Mouse (Mus musculus) myocyte (in vitro differentiated cells): Measurements from ENCODE around the gene Rab1a. TPM values are rescaled to one million over a fixed set of nuclear protein-coding genes. Genes with fewer than 3 reads are reported as not detected.

Source experiments
- H3K27me3 ChIP-seq: one replicate; pipeline ENCODE4 v1.6.1; 2011; ENCODE audit not compliant: control insufficient read depth, insufficient read depth, insufficient read length
- H3K36me3 ChIP-seq: one replicate; pipeline ENCODE4 v1.6.1; 2011; ENCODE audit not compliant: control insufficient read depth, insufficient read depth
- H3K4me2 ChIP-seq: one replicate; pipeline ENCODE4 v1.6.1; 2011; ENCODE audit warnings: low read depth, control low read depth
- H3K4me3 ChIP-seq: one replicate; pipeline ENCODE4 v1.5.1; 2011; ENCODE audit warnings: mild to moderate bottlenecking, control low read depth, moderate library complexity
- H3K79me2 ChIP-seq: one replicate; pipeline ENCODE4 v1.6.1; 2011; ENCODE audit not compliant: control insufficient read depth, insufficient read depth
- H3ac ChIP-seq: one replicate; pipeline ENCODE4 v1.6.1; 2011; ENCODE audit not compliant: control insufficient read depth, insufficient read length
- CEBPB ChIP-seq: IDR thresholded peaks from 2 replicates; pipeline ENCODE4 v1.6.1; 2011; ENCODE audit warnings: mild to moderate bottlenecking, moderate library complexity; ENCODE audit not compliant: poor library complexity, insufficient read depth, severe bottlenecking
- E2F4 ChIP-seq: IDR thresholded peaks from one replicate; pipeline ENCODE4 v1.6.1; 2011; ENCODE audit warnings: mild to moderate bottlenecking, control low read depth, moderate library complexity; ENCODE audit not compliant: insufficient read depth
- MAX ChIP-seq: IDR thresholded peaks from one replicate; pipeline ENCODE4 v1.6.1; 2011; ENCODE audit warnings: low read depth, mild to moderate bottlenecking, control low read depth
- MYOD1 ChIP-seq, 3 experiments: IDR thresholded peaks; one replicate each; pipeline ENCODE4 v1.6.1; 2011; ENCODE audit warnings: control low read depth in 2 of 3, low read depth in 2 of 3, mild to moderate bottlenecking in 2 of 3, moderate library complexity in 1 of 3; ENCODE audit not compliant: insufficient read length in 2 of 3, control insufficient read depth in 1 of 3
- MYOG ChIP-seq, 3 experiments: IDR thresholded peaks; one replicate each; pipeline ENCODE4 v1.6.1; 2011; ENCODE audit warnings: control low read depth in 2 of 3, low read depth in 2 of 3, mild to moderate bottlenecking in 2 of 3; ENCODE audit not compliant: insufficient read length in 2 of 3, control insufficient read depth in 1 of 3, insufficient read depth in 1 of 3
- POLR2A ChIP-seq: IDR thresholded peaks from one replicate; pipeline ENCODE4 v1.6.1; 2011; ENCODE audit warnings: low read depth, mild to moderate bottlenecking, control low read depth, moderate library complexity; ENCODE audit not compliant: insufficient read length
- POLR2AphosphoS2 ChIP-seq: IDR thresholded peaks from one replicate; pipeline ENCODE4 v1.6.1; 2011; ENCODE audit warnings: low read depth, control low read depth; ENCODE audit not compliant: insufficient read length
- REST ChIP-seq: IDR thresholded peaks from one replicate; pipeline ENCODE4 v1.6.1; 2011; ENCODE audit warnings: mild to moderate bottlenecking, control low read depth, moderate library complexity; ENCODE audit not compliant: insufficient read depth, insufficient read length
- SRF ChIP-seq: IDR thresholded peaks from one replicate; pipeline ENCODE4 v1.6.1; 2011; ENCODE audit warnings: low read depth; ENCODE audit not compliant: control insufficient read depth, insufficient read length
- TCF12 ChIP-seq: IDR thresholded peaks from one replicate; pipeline ENCODE4 v1.6.1; 2011; ENCODE audit warnings: mild to moderate bottlenecking, control low read depth; ENCODE audit not compliant: poor library complexity, insufficient read depth, severe bottlenecking
- TCF3 ChIP-seq: IDR thresholded peaks from one replicate; pipeline ENCODE4 v1.6.1; 2011; ENCODE audit warnings: low read depth, control low read depth; ENCODE audit not compliant: insufficient read length
- USF1 ChIP-seq: IDR thresholded peaks from one replicate; pipeline ENCODE4 v1.6.1; 2011; ENCODE audit warnings: low read depth, mild to moderate bottlenecking, control low read depth, moderate library complexity
- polyA plus RNA-seq: library from polyadenylated mRNA; unstranded; fragments of >200 nt; fragmentation: generic; extraction: Trizol; gene quantifications from one replicate; pipeline ENCODE4 v1.2.1, GENCODE M21; 2012; ENCODE audit warnings: missing spikeins

The Rab1a gene
- polyA plus RNA-seq, 1 experiment = 107 TPM

DNA sequence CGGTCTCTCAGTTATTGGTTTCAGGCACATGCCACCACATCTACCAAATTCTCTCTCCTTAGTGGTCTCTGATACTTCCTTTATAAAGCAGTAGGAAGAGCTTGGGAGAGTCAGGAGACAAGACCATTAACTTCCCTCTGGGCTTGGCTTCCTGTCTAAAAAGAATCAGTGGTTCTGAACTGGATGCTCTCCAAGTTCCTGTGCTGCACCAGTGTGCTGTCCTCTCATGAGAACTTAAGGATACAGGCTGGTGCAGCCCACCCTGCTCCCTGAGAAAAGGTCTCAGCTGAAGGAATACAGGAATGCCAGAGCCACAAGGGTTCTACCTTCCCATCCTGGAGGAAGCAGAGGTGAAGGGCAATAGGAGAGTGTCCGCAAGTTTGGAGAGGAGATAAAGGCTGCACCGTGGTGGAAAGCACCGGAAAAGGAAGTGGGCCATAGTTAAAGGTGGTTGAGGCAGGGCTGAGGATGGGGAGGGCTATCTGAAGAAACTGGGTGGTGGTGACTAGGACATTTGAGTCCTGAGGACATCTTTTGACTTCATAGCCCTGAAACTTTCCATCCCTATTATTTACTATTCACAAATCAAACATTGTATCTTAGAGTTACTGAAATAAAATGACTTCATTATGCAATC, 8.0 kb upstream of the Rab1a start:
- Histone ChIP-seq H3K79me2 (no peaks in the 10 kb centered on the region), H3ac (no peak overlapping the region), H3K4me3 (no peak overlapping the region), H3K27me3 (no peaks in the 10 kb centered on the region), H3K36me3 (no peaks in the 10 kb centered on the region), H3K4me2 (no peak overlapping the region)
- no peak for TF ChIP-seq CEBPB
- no peak for TF ChIP-seq REST
- TF ChIP-seq MAX = no peak
- no peak for TF ChIP-seq POLR2A
- TF ChIP-seq SRF = no peak
- TF ChIP-seq TCF3 = no peak
- TF ChIP-seq POLR2AphosphoS2 = no peak
- TF ChIP-seq MYOG (IDR thresholded peaks at IDR 0.05; ENCODE audit: control insufficient read depth in 1 of 3, insufficient read depth in 1 of 3, insufficient read length in 2 of 3, low read depth in 2 of 3) = no peak
- no peak for TF ChIP-seq E2F4

DNA sequence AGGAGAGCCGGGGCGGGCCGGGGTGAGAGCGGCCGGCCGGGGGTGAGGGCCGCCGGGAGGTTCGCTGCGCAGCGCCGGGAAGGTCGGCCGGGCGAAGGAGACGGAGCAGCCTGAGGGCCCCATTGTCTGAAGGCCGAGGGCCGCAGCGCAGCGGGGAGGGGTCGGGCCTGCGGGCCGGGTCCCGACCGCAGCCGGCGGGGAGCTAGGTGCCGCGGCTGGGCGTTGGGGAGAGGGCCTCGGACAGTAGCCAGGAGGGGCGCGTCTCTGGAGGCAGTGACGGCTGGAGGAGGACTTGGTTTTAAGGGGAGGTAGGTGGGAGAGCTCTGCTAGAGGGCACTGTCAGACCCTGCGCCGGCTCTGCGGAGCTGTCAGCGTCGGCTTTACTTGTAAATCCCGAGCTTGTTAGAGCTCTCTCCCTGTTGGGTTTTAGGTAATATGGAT, 449 bp downstream of the Rab1a start:
- Histone ChIP-seq H3K4me2 (peak overlapping the region; percentile 97), H3K36me3 (no peaks in the 10 kb centered on the region), H3K79me2 (peaks cover 50% of the 10 kb centered on the region), H3ac (peak overlapping the region; percentile 45), H3K27me3 (no peaks in the 10 kb centered on the region), H3K4me3 (peak overlapping the region; percentile 84)
- no peak for TF ChIP-seq TCF12
- no peak for TF ChIP-seq MYOG (IDR thresholded peaks at IDR 0.05; ENCODE audit: control insufficient read depth in 1 of 3, insufficient read depth in 1 of 3, insufficient read length in 2 of 3, low read depth in 2 of 3)
- TF ChIP-seq REST = no peak
- no peak for TF ChIP-seq E2F4
- peak; percentile 49 for TF ChIP-seq POLR2AphosphoS2
- TF ChIP-seq CEBPB = no peak
- no peak for TF ChIP-seq TCF3
- TF ChIP-seq SRF = no peak
- TF ChIP-seq USF1 = no peak
- TF ChIP-seq POLR2A = peak; percentile 35
- TF ChIP-seq MAX = no peak
- TF ChIP-seq MYOD1 (IDR thresholded peaks at IDR 0.05; ENCODE audit: control insufficient read depth in 1 of 3, insufficient read length in 2 of 3, low read depth in 2 of 3) = no peak

GRCm38 (mm10) chr11:20202299-20203011, 1.2 kb downstream of the Rab1a start:
- Histone ChIP-seq H3K4me2 (peak overlapping the region; percentile 97), H3K36me3 (no peaks in the 10 kb centered on the region), H3K4me3 (peak overlapping the region; percentile 84), H3K27me3 (no peaks in the 10 kb centered on the region), H3ac (peak overlapping the region; percentile 45), H3K79me2 (peaks cover 58% of the 10 kb centered on the region)
- TF ChIP-seq USF1 = peak; percentile 86
- TF ChIP-seq E2F4 = no peak

DNA sequence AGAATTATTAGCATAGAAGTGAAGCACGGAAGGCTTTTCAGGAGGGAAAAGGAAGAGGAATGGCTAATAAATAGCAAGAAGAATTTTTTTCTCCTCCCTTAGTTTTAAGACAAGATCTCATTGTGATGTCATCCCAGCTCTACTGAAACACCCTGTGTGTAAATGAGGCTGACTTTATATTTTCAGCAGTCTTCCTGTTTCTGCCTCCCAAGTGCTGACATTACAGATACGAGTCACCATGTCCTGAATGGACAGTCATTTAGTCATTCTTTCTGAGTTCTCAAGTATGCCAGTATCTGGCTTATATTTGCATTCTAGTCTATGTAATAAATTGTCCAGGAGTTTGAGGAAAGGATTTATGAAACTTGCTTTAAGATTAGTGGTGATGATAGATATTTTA, 3.1 kb downstream of the Rab1a start:
- H3K79me2 ChIP-seq = peaks cover 76% of the 10 kb centered on the region
- H3K4me2 ChIP-seq = peak overlapping the region; percentile 97
- H3K36me3 ChIP-seq = no peaks in the 10 kb centered on the region
- H3K4me3 ChIP-seq = no peak overlapping the region
- H3ac ChIP-seq = no peak overlapping the region
- TF ChIP-seq E2F4 (no peak), CEBPB (no peak), REST (no peak), SRF (no peak), TCF3 (no peak), MAX (no peak), USF1 (no peak), POLR2AphosphoS2 (no peak), MYOD1 (IDR thresholded peaks at IDR 0.05; ENCODE audit: control insufficient read depth in 1 of 3, insufficient read length in 2 of 3, low read depth in 2 of 3) (no peak), TCF12 (no peak), MYOG (IDR thresholded peaks at IDR 0.05; ENCODE audit: control insufficient read depth in 1 of 3, insufficient read depth in 1 of 3, insufficient read length in 2 of 3, low read depth in 2 of 3) (no peak), POLR2A (no peak)
- H3K27me3 ChIP-seq = no peaks in the 10 kb centered on the region

- no peak overlapping the region for H3ac ChIP-seq
- peaks cover 83% of the 10 kb centered on the region for H3K79me2 ChIP-seq
- H3K27me3 ChIP-seq = no peaks in the 10 kb centered on the region
- TF ChIP-seq E2F4 (no peak), CEBPB (no peak), POLR2A (no peak), USF1 (no peak)
- no peak overlapping the region for H3K4me2 ChIP-seq
- no peak overlapping the region for H3K4me3 ChIP-seq
- H3K36me3 ChIP-seq = no peaks in the 10 kb centered on the region
These were observed 3.7 kb downstream of the Rab1a start for GRCm38 (mm10) chr11:20204870-20205446.
